Mouse (Mus musculus) T-helper 1 cell (primary cell): ENCODE results near the gene Cry2.

Experiments used
- in situ Hi-C: fragments of 300-600 bp; cut with MboI, MseI; formaldehyde crosslinking; loops from one replicate; pipeline ENCODE4 v1.15.1; 2025; ENCODE audit warnings: high pct_unique_total_duplicates

The Cry2 gene

GRCm38 (mm10) chr2:92371971-92372690 is 61.7 kb downstream of the Cry2 start:
- in situ Hi-C loops: no loop called here

GRCm38 (mm10) chr2:92370821-92371805 is 62.7 kb downstream of the Cry2 start:
- in situ Hi-C loops: no loop called here

- in situ Hi-C loops: no loop called here
These were observed 63.5 kb downstream of the Cry2 start for GRCm38 (mm10) chr2:92370375-92370774.

- in situ Hi-C loops: no loop called here
These were observed 66.3 kb downstream of the Cry2 start for GRCm38 (mm10) chr2:92367383-92368029.

GRCm38 (mm10) chr2:92365568-92365967 is 68.3 kb downstream of the Cry2 start:
- in situ Hi-C loops: no loop called here

- in situ Hi-C loops: no loop called here
These were observed 69.8 kb downstream of the Cry2 start for GRCm38 (mm10) chr2:92364086-92364485.

GRCm38 (mm10) chr2:92362571-92363228 is 71.1 kb downstream of the Cry2 start:
- in situ Hi-C loops: no loop called here

- in situ Hi-C loops: no loop called here
These were observed 72.0 kb downstream of the Cry2 start for GRCm38 (mm10) chr2:92361795-92362194.

- in situ Hi-C loops: no loop called here
These were observed 73.0 kb downstream of the Cry2 start for GRCm38 (mm10) chr2:92360893-92361292.

- in situ Hi-C loops: no loop called here
These were observed 73.5 kb downstream of the Cry2 start for GRCm38 (mm10) chr2:92360186-92360823.

GRCm38 (mm10) chr2:92359301-92359700 is 74.5 kb downstream of the Cry2 start:
- in situ Hi-C loops: no loop called here

- in situ Hi-C loops: no loop called here
These were observed 79.6 kb downstream of the Cry2 start for GRCm38 (mm10) chr2:92354224-92354623.
